Mouse (Mus musculus) ES-Bruce4 (cell line): Measurements from ENCODE around the gene Ttc28. TPM values are rescaled to one million over a fixed set of nuclear protein-coding genes. Genes with fewer than 3 reads are reported as not detected.
A peak's percentile ranks its signal among the peaks of the same experiment; 100 is the strongest.

ENCODE experiments used
- H3K27ac ChIP-seq: 2 replicates; pipeline ENCODE4 v1.5.1; 2012; ENCODE audit warnings: low read length, inconsistent platforms; ENCODE audit not compliant: insufficient read depth
- H3K27me3 ChIP-seq: 2 replicates; pipeline ENCODE4 v1.6.1; 2012; ENCODE audit warnings: mild to moderate bottlenecking, low read length, inconsistent platforms; ENCODE audit not compliant: control insufficient read depth, poor library complexity, insufficient read depth, severe bottlenecking
- H3K36me3 ChIP-seq: 2 replicates; pipeline ENCODE4 v1.6.1; 2012; ENCODE audit warnings: inconsistent platforms, mild to moderate bottlenecking, low read length, moderate library complexity; ENCODE audit not compliant: control insufficient read depth, poor library complexity, insufficient read depth, severe bottlenecking
- H3K4me1 ChIP-seq: one replicate; pipeline ENCODE4 v1.8.1; 2011; ENCODE audit warnings: low read length; ENCODE audit not compliant: control insufficient read depth, insufficient read depth
- H3K4me3 ChIP-seq: 2 replicates; pipeline ENCODE4 v1.5.1; 2011; ENCODE audit warnings: low read depth, mild to moderate bottlenecking, low read length
- H3K9ac ChIP-seq: 2 replicates; pipeline ENCODE4 v1.6.1; 2012; ENCODE audit warnings: low read depth, mild to moderate bottlenecking, inconsistent platforms; ENCODE audit not compliant: poor library complexity, severe bottlenecking
- H3K9me3 ChIP-seq: replicated peaks from 2 replicates; pipeline ENCODE4 v1.6.1; 2012; ENCODE audit warnings: mild to moderate bottlenecking, low read length, inconsistent platforms; ENCODE audit not compliant: control insufficient read depth, poor library complexity, insufficient read depth, severe bottlenecking
- CTCF ChIP-seq: IDR thresholded peaks from one replicate; pipeline ENCODE4 v1.8.1; 2011; ENCODE audit warnings: low read depth, low read length
- EP300 ChIP-seq: IDR thresholded peaks from 2 replicates; pipeline ENCODE4 v1.6.1; 2011; ENCODE audit warnings: low read depth, low read length; ENCODE audit not compliant: insufficient read depth
- POLR2A ChIP-seq: IDR thresholded peaks from one replicate; pipeline ENCODE4 v1.8.1; 2011; ENCODE audit warnings: low read length; ENCODE audit not compliant: insufficient read depth
- polyA plus RNA-seq: library from polyadenylated mRNA; stranded (reverse); fragments of >200 nt; gene quantifications from 2 replicates; pipeline ENCODE4 v1.2.4, GENCODE M21; 2011; ENCODE audit warnings: low read depth; ENCODE audit not compliant: missing spikeins, insufficient read depth, insufficient read length

The Ttc28 gene
- polyA plus RNA-seq, 1 experiment, result 2.5 TPM

GRCm38 (mm10) chr5:111123050-111123746 lies 243.6 kb downstream of the Ttc28 start:
- Histone ChIP-seq H3K9me3 (no peaks in the 10 kb centered on the region), H3K4me3 (no peak overlapping the region), H3K4me1 (no peaks in the 10 kb centered on the region), H3K9ac (no peak overlapping the region), H3K27me3 (no peaks in the 10 kb centered on the region), H3K27ac (no peak overlapping the region), H3K36me3 (no peaks in the 10 kb centered on the region)
- no peak for TF ChIP-seq POLR2A

- H3K9ac ChIP-seq, result no peak overlapping the region
- H3K27me3 ChIP-seq, result no peaks in the 10 kb centered on the region
- no peak overlapping the region for H3K4me3 ChIP-seq
- H3K9me3 ChIP-seq, result peaks cover 5% of the 10 kb centered on the region; the same call in 1 of the 2 replicates
- H3K27ac ChIP-seq, result no peak overlapping the region
- H3K36me3 ChIP-seq, result no peaks in the 10 kb centered on the region
- TF ChIP-seq EP300 (no peak), CTCF (no peak), POLR2A (no peak)
- no peaks in the 10 kb centered on the region for H3K4me1 ChIP-seq
Measured at GRCm38 (mm10) chr5:111124620-111125200, 245.1 kb downstream of the Ttc28 start.

GRCm38 (mm10) chr5:111125746-111126145 lies 246.1 kb downstream of the Ttc28 start:
- H3K4me3 ChIP-seq, result no peak overlapping the region

GRCm38 (mm10) chr5:111127786-111128185 lies 248.2 kb downstream of the Ttc28 start:
- no peak overlapping the region for H3K9ac ChIP-seq
- H3K27ac ChIP-seq, result peak overlapping the region; percentile 7
- no peaks in the 10 kb centered on the region for H3K4me1 ChIP-seq
- H3K36me3 ChIP-seq, result no peaks in the 10 kb centered on the region
- H3K4me3 ChIP-seq, result no peak overlapping the region
- H3K9me3 ChIP-seq, result peaks cover 5% of the 10 kb centered on the region; the same call in 1 of the 2 replicates
- TF ChIP-seq POLR2A (no peak), EP300 (no peak), CTCF (no peak)
- no peaks in the 10 kb centered on the region for H3K27me3 ChIP-seq

More at GRCm38 (mm10) chr5:111125746-111126145, 246.1 kb downstream of the Ttc28 start:
- H3K9me3 ChIP-seq, result peaks cover 5% of the 10 kb centered on the region; the same call in 1 of the 2 replicates
- no peak overlapping the region for H3K9ac ChIP-seq
- H3K36me3 ChIP-seq, result no peaks in the 10 kb centered on the region
- no peaks in the 10 kb centered on the region for H3K4me1 ChIP-seq
- H3K27me3 ChIP-seq, result no peaks in the 10 kb centered on the region
- no peak for TF ChIP-seq POLR2A
- no peak for TF ChIP-seq EP300
- no peak for TF ChIP-seq CTCF
- H3K27ac ChIP-seq, result no peak overlapping the region

- H3K4me1 ChIP-seq, result no peaks in the 10 kb centered on the region
- H3K4me3 ChIP-seq, result no peak overlapping the region
- no peak for TF ChIP-seq EP300
- no peak for TF ChIP-seq CTCF
- no peak for TF ChIP-seq POLR2A
- no peaks in the 10 kb centered on the region for H3K36me3 ChIP-seq
- no peaks in the 10 kb centered on the region for H3K27me3 ChIP-seq
- H3K9me3 ChIP-seq, result peaks cover 5% of the 10 kb centered on the region; the same call in 1 of the 2 replicates
- H3K9ac ChIP-seq, result no peak overlapping the region
- H3K27ac ChIP-seq, result no peak overlapping the region
Measured at GRCm38 (mm10) chr5:111130121-111130520, 250.5 kb downstream of the Ttc28 start.

GRCm38 (mm10) chr5:111131561-111131960 lies 252.0 kb downstream of the Ttc28 start:
- no peak overlapping the region for H3K27ac ChIP-seq
- H3K27me3 ChIP-seq, result no peaks in the 10 kb centered on the region
- no peaks in the 10 kb centered on the region for H3K36me3 ChIP-seq
- no peaks in the 10 kb centered on the region for H3K4me1 ChIP-seq
- TF ChIP-seq EP300, result no peak
- TF ChIP-seq CTCF, result no peak
- TF ChIP-seq POLR2A, result no peak
- no peak overlapping the region for H3K9ac ChIP-seq
- peaks cover 5% of the 10 kb centered on the region; the same call in 1 of the 2 replicates for H3K9me3 ChIP-seq
- no peak overlapping the region for H3K4me3 ChIP-seq
